Mouse (Mus musculus) retina, embryonic 14.5 days (tissue): ENCODE data around the gene Ptbp2.
A peak's percentile ranks its signal among the peaks of the same experiment; 100 is the strongest.

Experiments used
- DNase-seq: peaks from one replicate; pipeline ENCODE4 v3.0.0-alpha.2; 2015; ENCODE audit warnings: low spot score

Ptbp2 gene

DNA sequence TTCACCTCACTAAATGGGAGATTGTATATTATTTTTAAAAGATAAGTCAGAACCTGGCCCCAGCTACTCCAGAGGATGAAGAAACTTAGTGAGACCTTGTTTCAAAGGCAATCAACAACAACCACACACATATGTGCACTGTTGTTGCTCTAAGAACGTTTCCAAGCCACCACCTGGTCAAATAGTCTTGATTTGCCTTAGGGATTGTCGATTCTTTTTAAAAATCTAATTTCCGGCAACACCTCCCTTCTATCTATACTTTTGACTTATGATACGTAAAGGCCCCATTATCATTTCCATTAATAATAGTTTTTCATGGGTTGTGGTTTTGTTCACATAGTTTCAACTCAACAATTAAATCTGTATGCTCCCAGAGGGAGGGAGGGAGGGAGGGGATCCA, at the start of gene Ptbp2:
Gene Ptbp2, minus strand, starts transcription at position 101 of the 400 bp plus-strand sequence.
- DNase-seq, result no peak

DNA sequence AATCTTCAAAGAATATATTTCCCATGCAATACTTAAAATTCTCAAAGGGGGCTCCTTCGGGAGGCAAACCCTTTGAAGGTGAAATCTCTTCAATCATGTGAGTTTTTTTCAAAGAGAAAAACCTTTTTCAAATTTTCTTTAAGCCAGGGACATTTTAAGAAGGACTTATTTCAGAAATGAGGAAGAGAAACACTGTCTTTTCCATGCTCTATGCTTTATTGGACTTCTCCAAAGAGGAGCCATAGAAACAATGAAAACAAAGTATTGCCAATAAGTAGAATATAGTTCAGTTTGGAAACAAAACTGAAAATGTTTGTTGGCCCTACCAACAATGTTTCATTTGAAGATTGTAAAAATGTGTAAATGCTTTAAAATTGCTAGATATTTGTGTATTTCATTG, 30.4 kb upstream of the Ptbp2 start:
- DNase-seq, result no peak

DNA sequence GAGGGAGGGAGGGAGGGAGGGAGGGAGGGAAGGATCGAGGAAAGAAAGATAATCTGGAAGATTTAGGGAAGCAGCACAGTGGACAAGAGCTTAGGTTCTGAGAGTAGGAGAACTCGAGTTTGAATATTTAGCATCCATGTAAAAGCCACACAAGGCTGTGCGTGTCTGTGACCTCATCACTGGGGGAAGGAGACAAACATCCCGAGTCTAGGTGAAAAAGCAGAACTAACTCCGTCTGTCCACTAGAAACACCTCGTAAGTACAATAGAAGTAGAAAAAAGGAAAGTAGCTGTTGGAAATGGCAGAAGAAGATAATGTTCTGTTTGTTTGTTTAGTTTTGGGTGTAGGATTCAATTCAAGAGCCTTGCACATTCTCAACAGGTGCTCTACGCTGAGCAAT, 21.9 kb upstream of the Ptbp2 start:
- no peak for DNase-seq

DNA sequence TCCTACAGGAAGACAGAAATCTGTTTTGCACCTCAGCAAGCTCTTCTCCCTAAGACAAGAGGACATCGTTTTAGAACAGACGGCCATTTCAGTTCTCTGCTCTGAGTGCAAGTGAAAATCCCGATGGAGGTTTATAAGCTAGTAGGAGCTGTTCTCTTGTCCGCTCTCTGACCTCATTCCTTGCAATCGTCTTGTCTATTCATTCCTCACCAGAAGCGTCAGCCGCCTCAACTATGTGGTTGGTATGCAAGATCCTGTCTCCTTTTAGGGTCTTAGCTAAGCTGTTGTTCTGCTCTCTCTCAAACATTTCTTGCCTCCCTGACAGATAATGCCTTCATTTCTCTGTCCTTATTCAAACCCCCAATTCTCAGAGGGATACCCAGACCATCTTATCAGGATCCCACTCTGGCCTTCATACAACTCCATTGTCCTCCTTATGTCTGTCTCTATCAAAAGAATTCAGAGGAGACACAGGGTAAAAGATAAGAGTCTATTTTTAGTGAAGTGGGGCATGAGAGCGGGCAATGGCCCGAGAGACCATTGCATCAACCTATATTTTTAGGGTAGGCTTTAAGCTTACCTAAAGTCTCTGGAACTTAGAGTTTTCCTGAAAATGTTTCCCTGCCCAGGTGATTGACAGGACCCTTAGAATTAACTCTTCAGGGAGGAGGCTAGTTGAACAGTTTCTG, 10.6 kb upstream of the Ptbp2 start:
- no peak for DNase-seq

DNA sequence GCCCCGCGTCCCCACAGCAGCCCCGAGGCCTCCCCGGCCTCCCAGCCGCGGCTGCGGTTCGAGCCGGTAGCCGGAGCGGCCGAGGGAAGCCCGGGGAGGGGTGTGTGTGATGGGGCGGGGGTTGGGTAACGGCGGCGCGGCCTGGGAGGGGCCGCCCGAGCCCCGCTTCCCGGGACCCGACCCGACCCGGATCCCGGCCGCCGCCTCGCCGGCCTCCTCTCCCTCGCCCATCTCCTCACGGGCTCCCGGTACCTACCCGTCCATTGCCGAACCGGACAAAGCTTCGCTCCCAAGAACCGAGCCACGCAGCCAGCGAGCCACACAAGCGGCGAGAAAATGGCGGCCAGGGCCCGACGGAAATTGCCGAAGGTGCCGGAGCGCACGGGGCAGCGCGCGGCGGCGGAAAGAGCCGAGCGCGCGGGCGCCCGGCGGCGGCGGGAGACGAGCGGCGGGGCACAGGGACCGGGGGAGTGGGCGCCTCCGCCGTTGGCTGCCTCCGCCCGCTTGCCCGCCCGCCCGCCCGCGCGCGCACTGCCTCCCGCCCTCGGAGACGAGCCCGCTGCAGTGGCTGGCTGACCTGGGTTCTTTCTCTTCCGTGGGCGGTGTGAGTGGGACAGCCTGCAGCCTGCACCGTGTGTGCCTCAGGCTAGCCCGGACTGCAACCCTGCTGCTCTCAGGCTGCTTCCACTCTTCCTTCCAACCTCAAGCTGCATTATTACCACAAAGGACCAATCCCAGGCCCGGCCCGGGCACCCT, 1.1 kb downstream of the Ptbp2 start:
- peak; percentile 91 for DNase-seq

DNA sequence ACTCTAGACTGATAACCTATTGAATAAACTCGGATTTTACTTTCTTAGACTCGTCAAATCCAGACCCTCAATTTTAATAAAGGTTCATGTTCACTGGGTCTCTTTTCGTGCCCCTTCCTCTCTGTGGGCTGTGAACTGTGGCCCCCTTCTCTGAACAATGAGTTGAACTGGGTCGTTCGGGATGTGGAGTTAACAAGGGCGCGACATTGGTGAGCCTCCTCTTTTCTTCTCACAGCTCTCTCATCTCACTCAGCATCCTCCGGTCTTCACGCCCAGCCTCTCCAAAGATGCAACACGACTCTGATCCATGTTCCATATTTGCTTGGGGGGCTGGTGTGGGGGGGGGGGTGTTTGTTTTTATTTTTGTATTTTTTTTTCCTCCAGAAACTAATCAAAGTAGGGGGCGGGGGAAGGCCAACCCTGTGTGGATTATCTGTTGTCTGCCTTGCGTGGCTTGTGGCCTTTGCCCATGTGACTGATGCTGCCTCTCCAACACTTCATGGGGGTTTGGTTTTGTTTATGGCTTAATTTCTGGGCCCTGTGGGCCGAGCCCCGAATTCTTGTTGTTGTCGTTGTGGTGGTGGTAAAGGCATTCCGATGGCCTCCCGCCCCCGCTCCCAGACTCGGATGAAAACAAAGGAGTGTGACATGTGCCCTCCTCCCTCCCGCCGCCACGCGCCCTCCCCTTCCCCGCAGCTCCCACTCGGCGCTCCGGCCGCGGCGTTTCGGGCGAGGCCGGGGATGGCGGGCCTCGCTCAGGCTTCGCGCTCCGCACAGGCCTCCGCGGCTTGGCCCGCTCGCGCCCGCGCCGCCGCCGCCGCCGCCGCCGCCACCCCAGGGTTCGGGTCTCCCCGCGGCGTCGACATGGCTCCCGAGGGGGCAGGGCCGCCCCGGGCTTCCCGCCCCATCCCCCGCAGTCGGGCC, 2.0 kb downstream of the Ptbp2 start:
- DNase-seq, result peak; percentile 71

DNA sequence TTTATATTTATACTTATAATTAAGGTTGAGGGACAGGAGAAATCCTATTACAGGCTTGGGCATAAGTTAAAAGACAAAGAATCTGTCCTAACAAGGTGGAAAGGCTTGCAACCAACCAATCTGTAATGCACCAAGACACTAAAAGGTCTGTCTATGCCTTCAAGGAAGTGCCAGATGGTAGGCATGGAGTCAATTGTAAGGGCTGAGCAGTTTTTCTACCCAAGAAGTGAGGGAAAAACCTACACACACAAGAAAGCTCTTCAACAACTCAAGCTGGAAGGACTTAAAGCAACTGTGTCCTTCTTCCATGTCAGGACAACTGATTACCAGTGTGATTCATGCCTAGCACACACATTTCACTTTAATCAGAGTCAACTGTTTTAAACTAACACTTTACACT, 3.4 kb downstream of the Ptbp2 start:
- peak; percentile 25 for DNase-seq

DNA sequence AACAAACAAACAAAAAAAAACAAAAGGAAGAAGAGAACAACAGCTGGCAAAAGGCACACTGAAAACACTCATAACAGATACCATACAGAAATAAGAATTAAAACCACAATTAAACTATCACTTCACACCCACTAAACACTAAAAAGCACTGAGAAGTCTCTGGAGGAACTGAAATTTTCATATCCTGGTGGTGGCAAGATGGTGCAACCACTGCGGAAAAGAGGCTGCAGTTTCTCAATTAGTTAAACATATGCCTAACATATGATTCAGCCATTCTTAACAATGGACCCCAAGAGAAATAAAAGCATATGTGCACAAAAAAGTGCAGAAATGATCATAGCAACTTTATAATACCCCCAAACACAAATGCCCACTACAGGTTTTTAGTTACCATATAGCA, 5.0 kb downstream of the Ptbp2 start:
- DNase-seq, result no peak

DNA sequence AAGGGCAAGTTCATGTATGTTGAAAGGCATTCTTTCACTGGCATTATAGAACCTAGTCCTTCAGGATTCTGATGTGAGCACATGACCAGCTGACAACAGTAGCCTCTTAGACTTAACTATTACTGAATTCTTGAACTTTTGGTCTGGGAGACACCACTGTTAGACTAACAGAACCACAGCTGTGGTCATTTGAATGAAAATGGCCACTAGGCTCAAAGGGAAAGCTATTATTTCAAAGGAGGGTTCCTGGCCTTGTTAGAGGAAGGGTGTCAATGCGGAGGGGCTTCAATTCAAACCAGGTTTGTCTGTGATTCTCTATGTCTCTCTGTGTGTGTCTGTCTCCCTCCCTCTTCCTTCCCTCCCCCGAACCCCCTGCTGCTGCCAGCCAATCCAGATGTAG, 5.8 kb downstream of the Ptbp2 start:
- DNase-seq, result no peak

DNA sequence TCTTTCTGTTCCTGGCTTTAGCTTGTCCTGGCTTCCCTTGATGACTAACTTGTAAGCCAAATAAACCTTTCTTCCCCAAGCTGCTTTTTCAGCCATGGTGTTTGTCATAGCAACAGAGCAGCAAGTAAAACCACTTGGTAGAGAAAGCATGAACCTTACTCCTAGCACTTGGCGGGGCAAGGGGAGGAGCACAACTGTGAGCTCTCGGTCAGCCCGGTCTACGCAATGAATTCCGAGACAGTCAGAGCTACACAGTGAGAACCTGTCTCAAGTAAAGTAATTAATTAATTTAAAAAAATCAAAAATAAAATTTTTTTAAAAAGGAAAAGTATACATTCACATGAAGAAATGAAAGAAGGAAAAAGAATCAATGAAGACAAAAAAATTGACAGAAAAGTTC, 8.1 kb downstream of the Ptbp2 start:
- no peak for DNase-seq

DNA sequence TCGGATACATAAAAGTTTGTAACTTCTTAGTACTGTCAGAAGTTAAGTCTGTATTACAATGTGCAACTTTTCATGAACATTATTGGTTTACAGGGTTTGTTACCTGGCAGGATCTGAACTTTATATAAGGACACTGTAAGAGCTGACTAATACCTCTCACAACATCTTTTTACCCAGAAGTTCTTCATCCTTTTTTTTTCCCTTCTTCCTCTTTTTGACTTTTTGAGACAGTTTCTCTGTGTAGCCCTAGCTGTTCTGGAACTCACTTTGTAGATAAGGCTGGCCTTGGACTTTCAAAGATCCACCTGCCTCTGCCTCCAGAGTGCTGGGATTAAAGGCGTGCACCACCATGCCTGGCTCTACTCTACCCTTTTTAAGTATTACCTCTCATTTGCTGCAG, 11.5 kb downstream of the Ptbp2 start:
- DNase-seq, result no peak

DNA sequence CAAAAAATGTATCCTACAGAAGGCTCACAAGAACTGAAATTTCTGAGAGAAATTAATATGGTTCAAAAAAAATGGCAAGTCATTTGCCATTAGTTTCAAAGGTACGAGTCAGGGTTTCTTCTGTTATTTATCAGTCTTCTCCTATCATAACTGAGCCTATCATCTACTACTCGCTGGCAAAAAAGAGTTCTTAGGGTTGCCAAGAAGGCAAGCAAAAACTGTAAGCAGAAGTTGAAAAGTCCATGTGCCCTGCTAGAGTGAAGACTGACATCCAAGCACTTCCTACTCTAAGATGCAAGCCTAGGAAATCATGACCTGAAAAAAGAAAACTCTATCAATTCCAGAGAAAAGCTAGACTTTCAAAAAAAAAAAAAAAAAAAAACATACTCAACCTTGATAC, 20.5 kb downstream of the Ptbp2 start:
- DNase-seq, result no peak

DNA sequence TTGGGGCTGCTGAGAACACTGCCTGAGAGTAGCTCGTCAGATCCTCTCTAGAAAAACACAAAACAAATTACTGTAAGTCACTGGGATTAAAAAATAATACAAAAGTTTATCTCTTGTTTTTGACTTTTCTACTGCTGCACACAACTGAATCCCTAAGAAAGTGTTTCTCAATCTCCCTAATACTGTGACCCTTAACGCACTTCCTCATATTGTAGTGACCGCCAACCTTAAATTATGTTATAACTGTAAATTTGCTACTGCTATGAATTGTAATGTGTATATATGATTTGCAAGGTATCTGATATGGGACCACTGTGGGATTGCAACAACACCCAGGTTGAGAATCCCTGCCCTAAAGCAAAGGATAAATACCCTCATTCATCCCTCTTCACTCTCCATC, 22.5 kb downstream of the Ptbp2 start:
- DNase-seq, result no peak

DNA sequence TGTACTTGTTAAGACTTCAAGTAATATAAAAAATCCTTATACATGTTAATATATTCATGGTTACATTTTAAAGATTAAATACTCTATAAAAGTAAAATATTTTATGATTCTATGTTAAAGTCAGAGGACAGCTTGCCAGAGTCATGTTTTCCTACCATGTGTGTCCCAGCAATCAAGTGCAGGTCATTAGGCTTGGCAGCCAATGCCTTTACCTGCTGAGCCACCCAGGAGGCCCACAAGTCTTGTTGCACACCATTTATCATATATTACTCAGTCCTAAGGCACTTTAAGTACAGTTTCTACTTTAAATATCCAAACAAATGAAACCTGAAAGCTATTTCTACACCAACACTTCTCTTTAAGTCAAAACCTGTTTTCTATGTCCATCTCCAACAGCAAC, 30.5 kb downstream of the Ptbp2 start:
- no peak for DNase-seq

DNA sequence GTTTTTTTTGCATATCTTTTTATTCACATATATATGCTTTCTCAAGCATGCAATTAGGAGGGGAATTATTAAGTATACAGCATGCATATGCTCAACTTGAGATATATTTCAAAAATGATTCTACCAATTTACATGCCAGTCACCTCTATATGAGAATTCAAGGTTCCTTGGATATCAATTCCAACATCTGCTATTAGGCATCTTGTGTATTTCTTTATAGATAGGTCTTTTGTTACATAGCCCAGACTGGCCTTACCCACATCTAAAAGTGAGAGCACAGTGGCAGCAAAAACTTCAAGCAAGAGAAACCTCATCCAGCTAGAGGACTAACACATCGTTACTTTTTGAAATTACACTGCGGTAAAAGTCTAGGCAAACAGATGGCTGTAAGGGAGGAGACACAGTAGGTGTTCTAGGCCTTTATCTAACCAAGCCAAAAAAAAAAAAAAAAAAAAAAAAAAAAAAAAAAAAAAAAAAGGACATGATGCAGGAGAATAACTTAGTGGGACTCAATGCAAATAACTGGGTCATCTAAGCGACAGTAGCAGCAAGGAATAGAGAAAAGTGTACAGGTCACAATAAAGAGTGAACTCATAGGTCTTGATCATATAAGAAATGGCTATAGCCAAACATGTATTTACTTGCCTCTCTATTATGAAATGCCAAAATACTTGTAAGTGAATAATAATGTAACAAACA, 34.6 kb downstream of the Ptbp2 start:
- DNase-seq, result no peak

DNA sequence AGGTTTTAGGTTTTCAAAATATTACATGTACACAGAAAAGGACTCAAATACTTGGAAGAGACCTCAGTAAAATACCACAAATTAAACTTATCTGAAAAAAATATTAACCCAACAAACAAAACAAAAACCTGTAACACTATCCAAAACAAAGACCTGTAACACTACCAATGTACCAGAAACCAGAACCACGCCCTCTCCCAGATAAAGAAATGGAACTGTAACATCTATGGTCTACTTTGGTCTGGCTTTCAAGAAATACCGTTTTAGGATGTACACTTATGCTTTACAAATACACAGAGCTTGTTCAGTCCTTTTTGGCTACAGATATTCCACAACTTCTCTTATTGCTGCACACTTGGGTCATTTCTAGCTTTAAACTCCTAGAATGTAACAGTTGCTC, 35.1 kb downstream of the Ptbp2 start:
- DNase-seq, result no peak

DNA sequence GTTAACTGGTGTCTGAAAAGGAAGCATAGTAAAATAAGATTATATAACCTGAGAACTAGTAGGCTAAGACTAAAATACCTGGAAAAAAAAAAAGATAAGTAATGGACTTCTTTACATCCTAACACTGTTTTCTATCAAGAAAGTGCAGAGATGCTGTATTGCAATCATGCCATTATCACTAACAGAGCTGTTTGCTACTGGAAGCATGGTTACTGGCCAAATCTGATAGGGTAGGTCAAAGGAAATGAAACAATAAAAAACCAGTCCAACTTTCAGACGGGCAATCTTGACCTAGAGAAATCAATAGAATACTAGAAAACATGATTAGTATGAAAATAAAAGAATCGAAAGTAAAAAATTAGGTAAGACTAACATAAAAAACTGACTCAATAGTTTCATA, 37.6 kb downstream of the Ptbp2 start:
- no peak for DNase-seq

DNA sequence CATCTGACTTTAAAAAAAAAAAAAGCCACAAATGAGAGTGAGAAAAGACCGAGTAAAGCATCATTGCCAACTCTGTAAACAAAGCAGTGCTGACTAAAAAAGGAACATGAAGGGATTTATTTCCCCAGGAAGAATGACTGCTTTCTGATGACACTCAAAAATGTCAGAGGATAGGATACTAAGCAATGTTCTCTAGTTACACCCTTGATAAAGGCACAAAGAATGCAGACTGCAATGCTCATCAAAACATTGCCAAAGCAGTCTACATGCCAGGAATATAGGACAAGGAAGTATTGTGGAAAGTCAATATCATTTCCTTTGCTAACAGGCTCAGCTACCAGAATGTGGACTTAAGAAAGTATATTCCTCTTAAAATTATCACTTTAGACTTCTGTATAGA, 38.5 kb downstream of the Ptbp2 start:
- DNase-seq, result no peak

DNA sequence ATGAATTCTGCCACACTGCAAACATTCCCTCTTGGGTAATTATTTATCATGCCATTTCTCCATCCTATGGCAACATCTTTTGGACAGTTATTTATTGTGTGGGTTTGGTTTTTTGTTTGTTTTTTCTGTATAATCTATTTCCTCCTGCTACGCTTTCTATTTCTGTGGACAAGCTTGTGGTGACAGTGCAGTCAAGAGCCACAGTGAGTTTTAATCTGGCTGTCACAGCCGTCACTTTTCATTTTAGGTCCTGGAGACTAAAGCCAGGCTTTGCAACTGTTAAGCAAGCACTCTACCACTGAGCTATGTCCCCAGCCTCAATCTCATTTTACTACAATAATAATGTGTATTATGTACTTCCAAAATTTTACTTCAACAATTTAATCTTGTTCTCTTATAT, 54.4 kb downstream of the Ptbp2 start:
- no peak for DNase-seq

DNA sequence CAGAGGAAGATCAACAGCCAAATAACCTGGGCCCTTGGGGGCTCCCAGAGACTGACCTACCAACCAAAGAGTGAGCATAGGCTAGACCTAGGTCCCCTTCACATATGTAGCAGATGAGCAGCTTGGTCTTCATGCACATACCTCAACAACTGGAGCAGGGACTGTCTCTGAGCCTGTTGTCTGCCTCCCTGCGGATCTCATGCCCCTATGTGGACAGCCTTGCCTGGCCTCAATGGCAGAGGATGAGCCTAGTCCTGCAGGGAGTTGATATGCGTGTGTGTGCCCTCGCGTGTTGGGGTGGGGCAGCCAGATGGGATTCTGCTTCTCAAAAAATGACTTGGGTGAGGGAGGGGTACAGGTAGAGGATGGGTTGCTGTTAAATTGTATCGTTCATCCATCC, 72.2 kb downstream of the Ptbp2 start:
- DNase-seq, result no peak

DNA sequence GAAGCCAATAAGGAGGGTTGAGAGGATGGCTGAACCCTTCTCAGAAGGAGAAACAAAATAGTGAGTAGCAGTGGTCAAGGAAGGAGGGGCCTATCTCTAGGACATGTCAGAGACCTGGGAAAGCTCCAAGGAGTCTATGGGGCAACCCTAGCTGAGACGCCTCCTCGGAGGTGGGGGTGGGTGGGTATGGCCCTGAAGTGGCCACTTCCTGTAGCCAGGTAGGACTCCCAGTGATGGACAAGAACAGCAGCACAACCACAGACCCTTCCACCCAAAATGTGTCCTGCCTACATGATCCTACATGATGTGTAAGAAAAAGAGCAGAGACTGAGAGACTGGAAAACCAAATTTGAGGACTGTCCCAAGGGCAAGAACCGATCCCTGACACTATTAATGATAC, 72.8 kb downstream of the Ptbp2 start:
- no peak for DNase-seq

DNA sequence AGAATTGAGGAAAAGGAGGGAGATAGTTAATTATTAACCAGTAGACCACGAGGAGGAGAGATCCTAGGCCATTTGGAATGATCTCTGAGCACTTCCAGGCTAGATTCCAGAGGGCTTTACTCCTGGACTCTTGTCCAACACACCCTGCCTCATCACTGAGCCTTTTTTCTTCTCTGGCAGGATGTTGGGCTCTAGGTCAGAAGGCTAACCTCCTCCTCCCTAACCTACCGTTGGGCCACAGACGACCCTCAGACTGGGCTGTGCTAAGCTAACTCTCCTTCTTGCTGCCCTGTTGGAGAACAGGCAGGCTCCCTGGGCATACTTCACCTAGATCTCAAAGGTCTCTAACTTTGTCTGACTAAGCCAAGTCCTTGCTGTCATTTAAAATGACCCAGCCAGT, 82.8 kb downstream of the Ptbp2 start:
- DNase-seq, result no peak
